Mouse (Mus musculus) cerebellum, postnatal 10 days (tissue): ENCODE data around the gene Smarcb1.
A peak's percentile ranks its signal among the peaks of the same experiment; 100 is the strongest.

Experiments
- DNase-seq, 2 experiments: peaks; one replicate each; pipeline ENCODE4 v3.0.0; 2021; ENCODE audit warnings: mixed read lengths in 2 of 2

Gene Smarcb1

GRCm38 (mm10) chr10:75884742-75885141 lies 36.7 kb downstream of the Smarcb1 start:
- DNase-seq = no peak

GRCm38 (mm10) chr10:75883232-75883552 lies 38.2 kb downstream of the Smarcb1 start:
- DNase-seq = peak; percentile 87

- no peak for DNase-seq
These were observed 38.8 kb downstream of the Smarcb1 start for GRCm38 (mm10) chr10:75882433-75883231.

- DNase-seq = no peak
These were observed 39.6 kb downstream of the Smarcb1 start for GRCm38 (mm10) chr10:75881578-75882432.

- DNase-seq = no peak
These were observed 40.4 kb downstream of the Smarcb1 start for GRCm38 (mm10) chr10:75880771-75881577.

GRCm38 (mm10) chr10:75880351-75880750 lies 41.1 kb downstream of the Smarcb1 start:
- DNase-seq = no peak

GRCm38 (mm10) chr10:75878836-75879235 lies 42.6 kb downstream of the Smarcb1 start:
- DNase-seq = no peak

- DNase-seq = peak; percentile 56 to 70
These were observed 47.8 kb downstream of the Smarcb1 start for GRCm38 (mm10) chr10:75873543-75874170.

GRCm38 (mm10) chr10:75872915-75873542 lies 48.4 kb downstream of the Smarcb1 start:
- peak; percentile 99 to 100 for DNase-seq

- no peak for DNase-seq
These were observed 49.1 kb downstream of the Smarcb1 start for GRCm38 (mm10) chr10:75872025-75872914.

- no peak for DNase-seq
These were observed 59.8 kb downstream of the Smarcb1 start for GRCm38 (mm10) chr10:75861587-75861986.

- peak; percentile 62 for DNase-seq
These were observed 60.7 kb downstream of the Smarcb1 start for GRCm38 (mm10) chr10:75860746-75861145.

- peak; percentile 93 to 94 for DNase-seq
These were observed 61.5 kb downstream of the Smarcb1 start, which contains the start of gene Mif for GRCm38 (mm10) chr10:75859786-75860470. Gene Mif (minus strand): TSS chr10:75860240.

- DNase-seq = peak; percentile 75 to 81
These were observed 62.2 kb downstream of the Smarcb1 start for GRCm38 (mm10) chr10:75859107-75859746.

GRCm38 (mm10) chr10:75857598-75857997 lies 63.8 kb downstream of the Smarcb1 start:
- DNase-seq = peak in 1 of 2 experiments; percentile 30

- no peak for DNase-seq
These were observed 64.4 kb downstream of the Smarcb1 start for GRCm38 (mm10) chr10:75856976-75857375.

- DNase-seq = no peak
These were observed 65.1 kb downstream of the Smarcb1 start for GRCm38 (mm10) chr10:75856155-75856907.

- no peak for DNase-seq
These were observed 65.9 kb downstream of the Smarcb1 start for GRCm38 (mm10) chr10:75855416-75855981.
